Mouse (Mus musculus): ENCODE data around the gene Adal. TPM values are rescaled to one million over a fixed set of nuclear protein-coding genes. Genes with fewer than 3 reads are reported as not detected.

The Adal gene
- polyA plus RNA-seq (2015; fragmentation: Nextera tagmentation; extraction: Ambion mirVana): 9.1 and 12.2 TPM in 2 replicates

GRCm38 (mm10) chr2:121140018-121140882, at the start of gene Adal, which contains the start of gene Lcmt2:
Adal (plus strand) TSS chr2:121140428.
Lcmt2 (minus strand) TSS chr2:121140653.

GRCm38 (mm10) chr2:121109695-121110094, 30.5 kb upstream of the Adal start, which contains the start of gene Tgm7:
Tgm7 (minus strand) TSS chr2:121109795.

GRCm38 (mm10) chr2:121170481-121170971, 30.3 kb downstream of the Adal start, which contains the start of gene Tubgcp4:
Tubgcp4 (plus strand) TSS chr2:121170654.

GRCm38 (mm10) chr2:121170980-121171742, 30.9 kb downstream of the Adal start, which contains the start of gene Zscan29:
Zscan29 (minus strand) TSS chr2:121171125.

Other genes starting within 250 kb of the Adal start
- gene Ubr1, start 169.7 kb upstream of the Adal start, polyA plus RNA-seq (2015; fragmentation: Nextera tagmentation; extraction: Ambion mirVana): 17.1 and 18.1 TPM in 2 replicates
- gene Tmem62, start 163.4 kb upstream of the Adal start, polyA plus RNA-seq (2015; fragmentation: Nextera tagmentation; extraction: Ambion mirVana): 2.8 and 3.8 TPM in 2 replicates
- gene Ccndbp1, start 132.0 kb upstream of the Adal start, polyA plus RNA-seq (2015; fragmentation: Nextera tagmentation; extraction: Ambion mirVana): 74.6 and 80.1 TPM in 2 replicates
- 113 and 119 TPM in 2 replicates for gene Epb42, start 103.4 kb upstream of the Adal start, polyA plus RNA-seq (2015; fragmentation: Nextera tagmentation; extraction: Ambion mirVana)
- 0.10 and 0.11 TPM in 2 replicates for gene Tgm5, start 54.6 kb upstream of the Adal start, polyA plus RNA-seq (2015; fragmentation: Nextera tagmentation; extraction: Ambion mirVana)
- not detected in 2 replicates for gene Tgm7, start 30.6 kb upstream of the Adal start, polyA plus RNA-seq (2015; fragmentation: Nextera tagmentation; extraction: Ambion mirVana)
- 10.9 and 11.4 TPM in 2 replicates for gene Lcmt2, start 225 bp downstream of the Adal start, polyA plus RNA-seq (2015; fragmentation: Nextera tagmentation; extraction: Ambion mirVana)
- gene Tubgcp4, start 30.2 kb downstream of the Adal start, polyA plus RNA-seq (2015; fragmentation: Nextera tagmentation; extraction: Ambion mirVana): 24.6 and 26.0 TPM in 2 replicates
- 5.3 and 6.4 TPM in 2 replicates for gene Zscan29, start 30.7 kb downstream of the Adal start, polyA plus RNA-seq (2015; fragmentation: Nextera tagmentation; extraction: Ambion mirVana)
- 12.4 and 13.9 TPM in 2 replicates for gene Trp53bp1, start 131.0 kb downstream of the Adal start, polyA plus RNA-seq (2015; fragmentation: Nextera tagmentation; extraction: Ambion mirVana)
- gene Map1a, start 149.2 kb downstream of the Adal start, polyA plus RNA-seq (2015; fragmentation: Nextera tagmentation; extraction: Ambion mirVana): 0.54 and 0.80 TPM in 2 replicates
- 6.2 and 7.5 TPM in 2 replicates for gene Ppip5k1, start 215.0 kb downstream of the Adal start, polyA plus RNA-seq (2015; fragmentation: Nextera tagmentation; extraction: Ambion mirVana)
- gene Ckmt1, start 217.3 kb downstream of the Adal start, polyA plus RNA-seq (2015; fragmentation: Nextera tagmentation; extraction: Ambion mirVana): 1.1 and 2.1 TPM in 2 replicates
- gene Strc, start 246.7 kb downstream of the Adal start, polyA plus RNA-seq (2015; fragmentation: Nextera tagmentation; extraction: Ambion mirVana): not detected in 2 replicates